Mouse (Mus musculus): ENCODE data around the gene Dapk1.

DNA sequence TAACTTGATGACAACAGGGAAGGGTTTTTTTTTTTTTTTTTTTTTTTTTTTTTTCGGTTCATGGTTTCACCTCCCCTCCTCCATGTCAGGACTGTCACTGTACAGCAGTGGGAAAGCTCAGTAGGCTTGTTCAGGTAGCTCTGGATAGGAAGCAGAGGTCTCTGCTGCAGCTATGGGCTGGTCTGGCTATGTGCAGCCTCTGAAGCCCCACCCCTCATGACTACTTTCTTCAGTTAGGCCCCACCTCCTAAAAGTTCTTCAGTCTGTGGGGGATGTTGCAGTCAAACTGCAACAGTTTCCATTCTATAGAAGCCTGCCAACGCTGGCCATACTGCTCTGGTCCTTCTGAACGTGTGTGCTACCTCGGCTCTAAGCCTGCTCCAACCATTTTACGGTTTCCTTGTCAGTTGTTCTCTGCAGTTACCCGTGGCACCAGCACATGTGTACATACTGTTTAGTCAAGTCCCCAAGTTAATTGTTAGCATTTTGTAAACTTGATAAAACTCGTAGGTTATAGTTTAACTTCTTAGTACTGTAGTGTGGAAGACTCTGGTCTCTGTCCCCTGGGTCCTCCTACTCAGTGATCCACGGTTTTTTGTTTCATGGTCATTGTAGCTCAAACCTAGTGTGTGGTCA lies 6.8 kb downstream of the Dapk1 start:
- TF ChIP-seq GATA1 (IDR thresholded peaks at IDR 0.05; ENCODE audit: borderline replicate concordance, low read length) = no peak
- no peak for TF ChIP-seq FLI1 (IDR thresholded peaks at IDR 0.05; ENCODE audit: low read length)
